Comparison of ENCODE assay signal across 12 mouse cellular contexts in genomic region chr19:58064116-58065000, GRCm38 (mm10).
DNase-seq lines count a peak whose midpoint lies in the region; ATAC-seq and TF ChIP-seq lines count a peak whose summit lies in the region.
"Had no signal": no experiment of that assay in that cellular context is flagged by ENCODE, and none has a peak within 500 bp of the region (broad histone marks: within the 10 kb centered on the region; RNA-seq: fewer than 3 reads in every experiment).

No protein-coding gene starts in this region.

- TF ChIP-seq RAD21 in MEL (IDR thresholded peaks at IDR 0.05; ENCODE audit: low read depth, low read length) = no peak

- DNase-seq in hindbrain, embryonic 14.5 days (ENCODE audit: low spot score) = no peak
- DNase-seq in MEL (ENCODE audit: low read depth, low spot score) = peak; percentile 10
- no peak for DNase-seq in adrenal gland, postnatal 36 days
- no peak for DNase-seq in cerebellum, adult 9-11 months
- DNase-seq in thymus, postnatal 25 days = no peak
- DNase-seq: adrenal gland, postnatal 14 days; cerebellum, postnatal 10 days had no signal

- WGBS in hindbrain, embryonic 14.5 days = 36% methylated on average over 16 of the region's 16 CpGs
- WGBS in hindbrain, embryonic 12.5 days = 40% methylated on average over 16 of the region's 16 CpGs
- 17% methylated on average over 16 of the region's 16 CpGs for WGBS in liver, embryonic 15.5 days (ENCODE audit: insufficient replicate concordance)

- H3K9ac ChIP-seq in hindbrain, embryonic 14.5 days = no peak overlapping the region
- no peak overlapping the region for H3K9ac ChIP-seq in hindbrain, embryonic 12.5 days
- no peak overlapping the region for H3K9ac ChIP-seq in ES-Bruce4 (ENCODE audit: low read depth, poor library complexity, severe bottlenecking)
- H3K9ac ChIP-seq in MEL (ENCODE audit: control insufficient read depth, low read depth, low read length, poor library complexity, severe bottlenecking) = no peak overlapping the region
- no peak overlapping the region for H3K9ac ChIP-seq in liver, embryonic 15.5 days
- H3K9ac ChIP-seq: limb, embryonic 12.5 days had no signal

- H3K27ac ChIP-seq in hindbrain, embryonic 14.5 days = 0 out of 2 replicates have a peak overlapping the region, but pooled peaks have one; percentile 10
- no peak overlapping the region for H3K27ac ChIP-seq in hindbrain, embryonic 12.5 days
- H3K27ac ChIP-seq in ES-Bruce4 (ENCODE audit: insufficient read depth, low read length) (peak overlapping the region; percentile 63), MEL (ENCODE audit: control insufficient read depth, low read depth, low read length) (no peak overlapping the region)
- no peak overlapping the region for H3K27ac ChIP-seq in liver, embryonic 15.5 days (replicated peaks)
- H3K27ac ChIP-seq: limb, embryonic 12.5 days had no signal

- no peak overlapping the region for H3K4me3 ChIP-seq in hindbrain, embryonic 14.5 days (replicated peaks; ENCODE audit: low read length)
- H3K4me3 ChIP-seq in hindbrain, embryonic 12.5 days = no peak overlapping the region
- no peak overlapping the region for H3K4me3 ChIP-seq in ES-Bruce4 (ENCODE audit: low read depth, low read length)
- no peak overlapping the region for H3K4me3 ChIP-seq in MEL (ENCODE audit: control insufficient read depth in 1 of 2, insufficient read depth in 1 of 2, low read depth in 2 of 2, low read length in 2 of 2)
- H3K4me3 ChIP-seq in liver, embryonic 15.5 days (replicated peaks) = no peak overlapping the region
- H3K4me3 ChIP-seq: limb, embryonic 12.5 days had no signal

- TF ChIP-seq EP300 in ES-Bruce4 (IDR thresholded peaks at IDR 0.05; ENCODE audit: insufficient read depth, low read depth, low read length) = no peak
- TF ChIP-seq EP300 in MEL (IDR thresholded peaks at IDR 0.05; ENCODE audit: low read depth in 1 of 2, low read length in 2 of 2) = no peak

- ATAC-seq in hindbrain, embryonic 14.5 days (ENCODE audit: low FRiP score) = no peak
- no peak for ATAC-seq in hindbrain, embryonic 12.5 days (ENCODE audit: low FRiP score)
- ATAC-seq in liver, embryonic 15.5 days (ENCODE audit: insufficient read depth) = 0 out of 2 replicates have a peak, but pooled peaks have one; percentile 25
- ATAC-seq: midbrain, embryonic 16.5 days had no signal

- no peaks in the 10 kb centered on the region for H3K36me3 ChIP-seq in hindbrain, embryonic 14.5 days (replicated peaks; ENCODE audit: control insufficient read depth, insufficient read depth)
- no peaks in the 10 kb centered on the region for H3K36me3 ChIP-seq in hindbrain, embryonic 12.5 days
- H3K36me3 ChIP-seq in ES-Bruce4 (ENCODE audit: control insufficient read depth, insufficient read depth, low read length, poor library complexity, severe bottlenecking) = no peaks in the 10 kb centered on the region
- H3K36me3 ChIP-seq in MEL (ENCODE audit: control insufficient read depth in 1 of 2, insufficient read depth in 2 of 2, low read length in 2 of 2) = no peaks in the 10 kb centered on the region; a peak in 1 of 4 replicates
- H3K36me3 ChIP-seq in liver, embryonic 15.5 days (replicated peaks) = no peaks in the 10 kb centered on the region
- H3K36me3 ChIP-seq: limb, embryonic 12.5 days had no signal

- no peaks in the 10 kb centered on the region for H3K27me3 ChIP-seq in hindbrain, embryonic 14.5 days (ENCODE audit: control insufficient read depth, insufficient read depth, low read length)
- H3K27me3 ChIP-seq in hindbrain, embryonic 12.5 days = no peaks in the 10 kb centered on the region
- H3K27me3 ChIP-seq in ES-Bruce4 (ENCODE audit: control insufficient read depth, insufficient read depth, low read length, poor library complexity, severe bottlenecking) = no peaks in the 10 kb centered on the region
- H3K27me3 ChIP-seq in MEL (ENCODE audit: control insufficient read depth in 1 of 2, insufficient read depth in 2 of 2, low read length in 2 of 2) = no peaks in the 10 kb centered on the region
- no peaks in the 10 kb centered on the region for H3K27me3 ChIP-seq in liver, embryonic 15.5 days
- H3K27me3 ChIP-seq: limb, embryonic 12.5 days had no signal

- H3K79me2 ChIP-seq in MEL (ENCODE audit: control insufficient read depth, insufficient read depth, low read length, poor library complexity) = no peaks in the 10 kb centered on the region

- TF ChIP-seq POLR2A in ES-Bruce4 (IDR thresholded peaks at IDR 0.05; ENCODE audit: insufficient read depth, low read length) (no peak), MEL (IDR thresholded peaks at IDR 0.05; ENCODE audit: control insufficient read depth in 1 of 2, insufficient read depth in 1 of 2, low read depth in 1 of 2, low read length in 2 of 2, poor library complexity in 1 of 2) (no peak)

- no peak overlapping the region; the same call in 1 of the 2 replicates for H3K4me2 ChIP-seq in hindbrain, embryonic 14.5 days (replicated peaks)
- no peak overlapping the region for H3K4me2 ChIP-seq in hindbrain, embryonic 12.5 days (replicated peaks)
- no peak overlapping the region; the same call in 1 of the 2 replicates for H3K4me2 ChIP-seq in liver, embryonic 15.5 days
- H3K4me2 ChIP-seq: limb, embryonic 12.5 days had no signal

- TF ChIP-seq CTCF in ES-Bruce4 (IDR thresholded peaks at IDR 0.05; ENCODE audit: low read depth, low read length) (no peak), MEL (IDR thresholded peaks at IDR 0.05 in 2 of 3, conservative IDR thresholded peaks at IDR 0.05 in 1 of 3; ENCODE audit: control insufficient read depth in 1 of 3, insufficient read depth in 1 of 3, low read depth in 2 of 3, low read length in 3 of 3, poor library complexity in 1 of 3, severe bottlenecking in 1 of 3) (no peak)

- H3K4me1 ChIP-seq in hindbrain, embryonic 14.5 days (replicated peaks; ENCODE audit: control insufficient read depth, insufficient read depth, low read length) = peaks cover 41% of the 10 kb centered on the region
- H3K4me1 ChIP-seq in hindbrain, embryonic 12.5 days = peaks cover 44% of the 10 kb centered on the region
- H3K4me1 ChIP-seq in ES-Bruce4 (ENCODE audit: control insufficient read depth, insufficient read depth, low read length) (peaks cover 4% of the 10 kb centered on the region), MEL (ENCODE audit: control insufficient read depth in 1 of 2, insufficient read depth in 2 of 2, low read length in 2 of 2) (0 out of 4 replicates have a peak, but pooled peaks cover 0 to 6% of the 10 kb centered on the region in 2 experiments)
- no peaks in the 10 kb centered on the region; the same call in 1 of the 2 replicates for H3K4me1 ChIP-seq in liver, embryonic 15.5 days (replicated peaks)

- H3K9me3 ChIP-seq in hindbrain, embryonic 14.5 days (ENCODE audit: control insufficient read depth, low read length) = no peaks in the 10 kb centered on the region
- no peaks in the 10 kb centered on the region for H3K9me3 ChIP-seq in hindbrain, embryonic 12.5 days (replicated peaks)
- H3K9me3 ChIP-seq in ES-Bruce4 (replicated peaks; ENCODE audit: control insufficient read depth, insufficient read depth, low read length, poor library complexity, severe bottlenecking) = no peaks in the 10 kb centered on the region
- H3K9me3 ChIP-seq in MEL (replicated peaks; ENCODE audit: insufficient read depth, low read length) = no peaks in the 10 kb centered on the region
- H3K9me3 ChIP-seq in liver, embryonic 15.5 days (replicated peaks) = no peaks in the 10 kb centered on the region
- H3K9me3 ChIP-seq: limb, embryonic 12.5 days had no signal

TF ChIP-seq in MEL, 35 proteins besides CTCF, POLR2A, EP300 and RAD21:
- no peak for TF ChIP-seq TBP (IDR thresholded peaks at IDR 0.05; ENCODE audit: low read depth, low read length)
- no peak for TF ChIP-seq TCF12 (IDR thresholded peaks at IDR 0.05; ENCODE audit: low read depth, low read length)

Comparison
In these comparisons a context has a peak if more than half of its experiments do, and no peak if none do; other contexts are left out.
1. H3K27ac ChIP-seq: peak in hindbrain, embryonic 14.5 days (single experiment) and ES-Bruce4 (single experiment); none in hindbrain, embryonic 12.5 days (single experiment), MEL (single experiment) and liver, embryonic 15.5 days (single experiment).